Mouse (Mus musculus) thymus, postnatal 14 days (tissue): ENCODE results near the gene Olfr328.
"Not testable (repeated sequence)": the region's sequence is repeated elsewhere in the genome, so short reads cannot be mapped to it uniquely, and the experiment has no call there.

ENCODE experiments used
- DNase-seq: peaks from one replicate; pipeline ENCODE4 v3.0.0; 2021

Gene Olfr328

GRCm38 (mm10) chr11:58555536-58555935 lies at the start of gene Olfr328:
Gene Olfr328, minus strand, starts transcription at chr11:58555636.
- no peak for DNase-seq

DNA sequence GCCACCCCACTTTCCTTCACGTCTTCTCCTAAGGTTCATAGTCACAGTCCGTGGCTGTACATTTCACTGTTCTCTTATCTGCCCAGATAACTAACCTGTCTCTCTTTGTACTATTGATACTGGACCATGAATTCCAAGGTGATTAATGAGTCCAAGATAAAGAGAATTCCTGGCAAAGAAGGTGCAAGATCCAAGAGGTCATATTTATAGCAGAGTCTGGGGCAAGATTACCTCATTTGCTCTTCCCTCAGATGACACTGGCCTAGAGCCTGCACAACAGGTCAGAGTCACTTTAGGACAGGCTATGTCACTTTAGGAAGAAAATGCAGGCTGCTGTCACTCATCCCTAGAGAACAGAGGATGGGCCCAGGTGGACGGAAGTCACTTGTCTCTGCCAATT lies 49.8 kb upstream of the Olfr328 start:
- DNase-seq: no peak

- DNase-seq: no peak
These were observed 49.3 kb upstream of the Olfr328 start for GRCm38 (mm10) chr11:58604688-58605087.

- no peak for DNase-seq
These were observed 47.5 kb upstream of the Olfr328 start for GRCm38 (mm10) chr11:58602800-58603560.

- no peak for DNase-seq
These were observed 46.6 kb upstream of the Olfr328 start for GRCm38 (mm10) chr11:58602062-58602461.

GRCm38 (mm10) chr11:58597837-58598236 lies 42.4 kb upstream of the Olfr328 start:
- DNase-seq: no peak

DNA sequence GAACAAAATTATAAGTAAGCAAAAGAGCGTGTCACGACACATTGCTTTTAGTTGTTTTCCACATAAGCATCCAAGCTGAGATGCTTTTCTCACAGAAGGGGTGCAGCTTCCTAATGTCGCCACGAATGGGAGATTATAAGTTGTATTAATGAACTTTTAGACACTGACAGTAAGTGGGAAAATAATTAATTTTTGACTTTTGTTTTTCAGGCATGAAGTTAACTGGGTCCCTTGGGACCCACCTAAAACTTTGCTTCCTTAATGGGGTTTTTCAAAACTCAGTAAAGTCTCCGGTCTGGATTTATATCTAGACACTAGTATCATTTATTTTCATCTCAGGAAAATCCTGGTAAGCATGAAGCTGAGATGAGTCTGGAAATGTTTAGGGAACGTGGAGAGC lies 39.4 kb upstream of the Olfr328 start, which contains the start of gene Olfr324:
Gene Olfr324 (plus strand): TSS at position 301 of the 400 bp plus-strand sequence.
- no peak for DNase-seq

DNA sequence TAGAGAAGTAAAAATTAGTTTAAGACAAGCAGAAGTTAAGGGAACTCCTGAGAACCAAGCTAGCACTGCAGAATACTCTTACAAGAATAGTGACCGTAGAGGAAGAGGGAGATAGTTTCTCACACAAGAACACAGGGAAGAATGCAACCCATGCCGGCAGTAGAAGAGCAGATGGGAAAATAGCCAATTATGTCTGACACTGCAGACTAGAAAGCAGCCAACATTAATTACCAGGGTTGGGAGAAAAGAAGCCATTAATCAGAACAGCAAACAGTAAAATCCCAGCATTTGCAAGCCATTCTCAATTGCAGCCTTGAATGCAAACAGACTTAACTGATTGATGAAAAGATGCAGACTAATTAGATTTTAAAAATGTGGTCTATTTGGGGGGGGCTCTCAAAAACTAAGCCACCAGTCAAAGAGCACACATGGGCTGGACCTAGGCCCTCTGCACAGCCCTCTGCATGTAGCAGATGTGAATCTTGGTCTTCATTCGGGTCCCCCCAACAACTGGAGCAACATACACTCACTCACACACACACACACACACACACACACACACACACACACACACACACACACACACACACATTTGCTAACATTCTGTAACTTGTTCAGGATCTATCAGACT lies 33.3 kb upstream of the Olfr328 start:
- DNase-seq: no peak

DNA sequence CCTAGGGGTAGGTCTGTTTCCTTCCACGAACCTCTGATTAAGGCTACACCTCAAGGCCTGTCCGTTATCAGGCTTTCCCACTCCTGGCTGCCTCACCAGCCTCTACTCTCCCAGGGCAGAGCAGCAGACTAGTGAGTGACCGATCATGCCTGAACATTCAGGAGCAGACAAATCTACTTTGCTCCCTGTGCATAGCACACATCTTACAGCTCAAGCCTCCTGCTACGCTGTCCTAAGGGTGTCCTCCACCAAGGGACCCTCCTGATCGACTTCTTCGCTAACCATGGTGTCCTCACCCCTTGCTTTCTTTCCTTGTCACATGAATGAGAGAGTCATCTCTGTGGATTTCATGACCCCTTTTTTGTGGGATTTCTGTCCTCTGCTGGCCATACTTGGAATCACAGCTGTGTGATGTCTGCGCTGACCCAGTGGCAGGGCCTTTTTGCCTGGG lies 32.5 kb upstream of the Olfr328 start:
- peak; percentile 38 for DNase-seq

DNA sequence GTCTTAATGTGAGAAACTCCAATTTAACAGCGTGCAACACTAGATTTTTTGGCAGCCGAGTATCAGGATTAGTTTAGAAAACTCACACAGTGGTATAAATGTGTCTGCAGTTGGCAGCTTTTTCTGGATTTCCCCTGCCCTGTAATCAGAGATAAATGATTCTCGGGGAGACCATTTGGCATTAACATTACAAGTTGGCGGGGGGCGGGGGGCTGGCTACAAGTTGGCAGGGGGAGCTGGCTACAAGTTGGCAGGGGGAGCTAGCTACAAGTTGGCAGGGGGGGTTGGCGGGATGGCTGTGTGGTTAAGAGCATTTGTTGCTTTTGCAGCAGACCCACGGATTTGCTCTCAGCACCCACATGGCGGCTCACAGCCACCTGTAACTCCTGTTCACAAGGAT lies 23.2 kb upstream of the Olfr328 start:
- DNase-seq: no peak

GRCm38 (mm10) chr11:58577430-58577829 lies 22.0 kb upstream of the Olfr328 start, which contains the start of gene Olfr325:
Gene Olfr325, plus strand, starts transcription at chr11:58577730.
- DNase-seq: no peak

DNA sequence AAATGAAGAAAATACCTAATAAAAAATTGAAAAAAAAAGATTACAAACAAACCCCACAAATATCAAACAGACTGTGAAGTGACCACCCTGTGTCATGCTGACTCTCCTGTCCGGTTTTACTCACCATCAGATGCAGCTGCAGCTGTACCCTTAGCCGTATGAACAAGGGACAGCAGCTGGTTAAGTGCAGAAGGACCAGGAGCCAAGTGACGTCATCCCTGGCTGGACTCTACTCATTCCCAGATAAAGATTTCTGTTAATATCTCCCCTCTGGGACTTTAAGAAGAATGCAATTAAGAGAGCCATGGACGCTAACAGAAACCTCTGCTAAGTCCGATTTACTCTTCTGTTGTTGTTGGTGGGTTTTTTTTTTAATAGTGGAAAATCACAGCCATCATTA lies 15.0 kb upstream of the Olfr328 start, which contains the start of gene Olfr224:
Gene Olfr224 (minus strand): TSS at position 149 of the 400 bp plus-strand sequence.
- no peak for DNase-seq

GRCm38 (mm10) chr11:58546322-58546721 lies 9.1 kb downstream of the Olfr328 start, which contains the start of gene Olfr329-ps:
Gene Olfr329-ps, minus strand, starts transcription at chr11:58546422.
- DNase-seq: no peak

DNA sequence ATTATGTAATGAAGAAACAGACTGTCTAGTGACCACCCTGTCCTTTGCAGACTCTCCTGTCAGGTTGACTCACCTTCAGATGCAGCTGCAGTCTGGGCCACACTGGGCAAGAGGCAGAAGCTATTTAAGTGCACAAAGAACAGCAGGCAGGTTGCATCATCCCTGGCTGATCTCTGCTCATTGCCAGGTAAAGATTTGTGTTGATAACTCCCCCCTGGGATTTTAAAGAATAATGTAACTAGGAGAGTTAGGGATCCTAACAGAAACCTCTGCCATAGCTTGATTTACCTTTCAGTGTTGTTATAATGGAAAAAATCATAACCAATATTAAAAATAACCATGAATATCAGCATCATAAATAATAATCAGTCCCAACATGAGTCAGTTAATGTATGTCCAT lies 20.7 kb downstream of the Olfr328 start, which contains the start of gene Olfr330:
Gene Olfr330 (minus strand): TSS at position 101 of the 400 bp plus-strand sequence.
- not testable (repeated sequence) for DNase-seq

DNA sequence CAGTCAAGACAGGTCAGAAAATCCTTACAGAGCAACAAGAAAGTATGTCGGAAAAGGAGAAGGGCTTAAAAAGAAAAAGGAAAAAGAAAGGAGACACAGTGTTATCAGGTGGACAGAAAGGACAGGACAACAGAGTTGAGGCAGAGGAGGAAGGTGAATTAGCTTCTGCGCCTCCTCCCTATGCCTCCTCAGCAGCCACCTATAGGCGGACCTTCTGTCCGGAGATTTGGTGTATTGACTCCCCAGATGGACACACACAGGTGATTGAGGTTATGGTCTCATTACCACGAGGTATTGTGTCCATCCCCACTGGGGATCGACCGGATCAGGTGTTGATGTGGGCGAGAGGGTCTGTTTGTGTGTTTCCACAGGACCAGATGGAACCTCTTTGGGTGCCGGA lies 35.7 kb downstream of the Olfr328 start:
- peak; percentile 29 for DNase-seq

GRCm38 (mm10) chr11:58518916-58519315 lies 36.5 kb downstream of the Olfr328 start:
- peak; percentile 68 for DNase-seq

GRCm38 (mm10) chr11:58509058-58509457 lies 46.4 kb downstream of the Olfr328 start:
- DNase-seq: not testable (repeated sequence)

- not testable (repeated sequence) for DNase-seq
These were observed 53.0 kb downstream of the Olfr328 start, which contains the start of gene Olfr331 for GRCm38 (mm10) chr11:58502472-58502871. Gene Olfr331, minus strand, starts transcription at chr11:58502572.
